ENCODE assay signal across 10 mouse cellular contexts in the genomic region with DNA sequence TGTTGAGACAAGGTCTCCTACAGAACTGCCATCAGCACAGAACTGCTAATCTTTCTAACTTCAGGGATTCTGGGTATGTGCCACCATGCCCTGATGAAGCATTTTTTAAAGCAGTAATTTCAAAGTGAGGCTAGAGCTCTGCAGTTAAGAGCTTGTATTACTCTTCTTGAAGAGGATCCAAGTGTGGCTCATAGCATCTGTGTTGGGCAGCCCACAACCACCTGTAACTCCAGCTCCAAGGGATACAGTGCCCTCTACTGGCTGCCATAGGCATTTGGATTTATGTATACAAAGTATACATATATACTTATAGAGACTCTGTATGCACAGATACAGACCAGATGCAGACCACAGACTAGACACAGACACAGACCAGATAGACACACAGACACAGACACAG.
DNase-seq lines count a peak whose midpoint lies in the region; ATAC-seq and TF ChIP-seq lines count a peak whose summit lies in the region.
"Had no signal": no experiment of that assay in that cellular context is flagged by ENCODE, and none has a peak within 500 bp of the region (broad histone marks: within the 10 kb centered on the region; RNA-seq: fewer than 3 reads in every experiment).

No protein-coding gene starts in this region.

- TF ChIP-seq RAD21 in MEL (IDR thresholded peaks at IDR 0.05; ENCODE audit: low read depth, low read length): peak; percentile 88

- ATAC-seq in granulocyte monocyte progenitor cell, adult 5-6 weeks (replicated peaks; ENCODE audit: poor library complexity, severe bottlenecking): peak; percentile 58; the same call in 1 of the 2 replicates
- no peak for ATAC-seq in midbrain, embryonic 11.5 days (ENCODE audit: low FRiP score)

- no peaks in the 10 kb centered on the region for H3K79me2 ChIP-seq in heart, adult 2 months (replicated peaks; ENCODE audit: control insufficient read depth, insufficient read depth, low read length)
- no peaks in the 10 kb centered on the region for H3K79me2 ChIP-seq in MEL (ENCODE audit: control insufficient read depth, insufficient read depth, low read length, poor library complexity)

- no peak for DNase-seq in heart, adult 2 months
- DNase-seq in heart, adult 9 months (ENCODE audit: low spot score in 2 of 2): no peak
- DNase-seq in 3T3-L1 (ENCODE audit: low read depth, low spot score) (peak; percentile 48), MEL (ENCODE audit: low read depth, low spot score) (peak; percentile 67)
- DNase-seq in retina, postnatal 1 day: peak; percentile 63
- no peak for DNase-seq in ovary, postnatal 14 days (ENCODE audit: low spot score)
- no peak for DNase-seq in midbrain, embryonic 11.5 days (ENCODE audit: low spot score, missing footprints)

- no peak for TF ChIP-seq POLR2A in heart, adult 2 months (IDR thresholded peaks at IDR 0.05; ENCODE audit: insufficient read depth, low read depth, low read length)
- no peak for TF ChIP-seq POLR2A in MEL (IDR thresholded peaks at IDR 0.05; ENCODE audit: control insufficient read depth in 1 of 2, insufficient read depth in 1 of 2, low read depth in 1 of 2, low read length in 2 of 2, poor library complexity in 1 of 2)

- peak; percentile 74 for TF ChIP-seq CTCF in heart, adult 2 months (IDR thresholded peaks at IDR 0.05)
- TF ChIP-seq CTCF in MEL (IDR thresholded peaks at IDR 0.05 in 2 of 3, conservative IDR thresholded peaks at IDR 0.05 in 1 of 3; ENCODE audit: control insufficient read depth in 1 of 3, insufficient read depth in 1 of 3, low read depth in 2 of 3, low read length in 3 of 3, poor library complexity in 1 of 3, severe bottlenecking in 1 of 3): peak; percentile 53 to 81 (median 66); a peak in 5 of 6 replicates

- no peak overlapping the region for H3K9ac ChIP-seq in heart, adult 2 months (ENCODE audit: low read depth, low read length)
- no peak overlapping the region for H3K9ac ChIP-seq in MEL (ENCODE audit: control insufficient read depth, low read depth, low read length, poor library complexity, severe bottlenecking)
- H3K9ac ChIP-seq in midbrain, embryonic 11.5 days (ENCODE audit: low read length): no peak overlapping the region
- H3K9ac ChIP-seq: embryonic facial prominence, embryonic 13.5 days; limb, embryonic 13.5 days had no signal

- no peaks in the 10 kb centered on the region for H3K27me3 ChIP-seq in heart, adult 2 months (ENCODE audit: control insufficient read depth, insufficient read depth, low read length)
- no peaks in the 10 kb centered on the region for H3K27me3 ChIP-seq in MEL (ENCODE audit: control insufficient read depth in 1 of 2, insufficient read depth in 2 of 2, low read length in 2 of 2)
- no peaks in the 10 kb centered on the region for H3K27me3 ChIP-seq in midbrain, embryonic 11.5 days (ENCODE audit: control insufficient read depth, insufficient read depth, low read length)
- H3K27me3 ChIP-seq: embryonic facial prominence, embryonic 13.5 days; limb, embryonic 13.5 days had no signal

- no peak overlapping the region for H3K4me3 ChIP-seq in heart, adult 2 months
- H3K4me3 ChIP-seq in MEL (ENCODE audit: control insufficient read depth in 1 of 2, insufficient read depth in 1 of 2, low read depth in 2 of 2, low read length in 2 of 2): no peak overlapping the region
- H3K4me3 ChIP-seq in midbrain, embryonic 11.5 days (ENCODE audit: low read depth, low read length): no peak overlapping the region
- H3K4me3 ChIP-seq: embryonic facial prominence, embryonic 13.5 days; limb, embryonic 13.5 days had no signal

- H3K36me3 ChIP-seq in heart, adult 2 months (ENCODE audit: control insufficient read depth, insufficient read depth, low read length): no peaks in the 10 kb centered on the region
- no peaks in the 10 kb centered on the region for H3K36me3 ChIP-seq in MEL (ENCODE audit: control insufficient read depth in 1 of 2, insufficient read depth in 2 of 2, low read length in 2 of 2)
- no peaks in the 10 kb centered on the region for H3K36me3 ChIP-seq in midbrain, embryonic 11.5 days (ENCODE audit: control insufficient read depth, insufficient read depth, low read length)
- H3K36me3 ChIP-seq: embryonic facial prominence, embryonic 13.5 days; limb, embryonic 13.5 days had no signal

- peaks cover 3% of the 10 kb centered on the region for H3K4me1 ChIP-seq in heart, adult 2 months (ENCODE audit: control insufficient read depth, insufficient read depth, low read length)
- H3K4me1 ChIP-seq in MEL (ENCODE audit: control insufficient read depth in 1 of 2, insufficient read depth in 2 of 2, low read length in 2 of 2): no peaks in the 10 kb centered on the region
- no peaks in the 10 kb centered on the region for H3K4me1 ChIP-seq in midbrain, embryonic 11.5 days (ENCODE audit: control insufficient read depth, insufficient read depth, low read length)
- H3K4me1 ChIP-seq: limb, embryonic 13.5 days had no signal

- no peaks in the 10 kb centered on the region for H3K9me3 ChIP-seq in MEL (replicated peaks; ENCODE audit: insufficient read depth, low read length)
- no peaks in the 10 kb centered on the region for H3K9me3 ChIP-seq in midbrain, embryonic 11.5 days (ENCODE audit: control insufficient read depth, low read length)
- H3K9me3 ChIP-seq: embryonic facial prominence, embryonic 13.5 days; limb, embryonic 13.5 days had no signal

- no peak overlapping the region for H3K27ac ChIP-seq in heart, adult 2 months
- no peak overlapping the region for H3K27ac ChIP-seq in MEL (ENCODE audit: control insufficient read depth, low read depth, low read length)
- H3K27ac ChIP-seq in midbrain, embryonic 11.5 days (ENCODE audit: low read depth, low read length): no peak overlapping the region
- H3K27ac ChIP-seq: embryonic facial prominence, embryonic 13.5 days; limb, embryonic 13.5 days had no signal

- no peak overlapping the region for H3K4me2 ChIP-seq in midbrain, embryonic 11.5 days
- H3K4me2 ChIP-seq: embryonic facial prominence, embryonic 13.5 days; limb, embryonic 13.5 days had no signal

- no peak for TF ChIP-seq EP300 in heart, adult 2 months (IDR thresholded peaks at IDR 0.05; ENCODE audit: insufficient read depth, low read depth, low read length)
- no peak for TF ChIP-seq EP300 in MEL (IDR thresholded peaks at IDR 0.05; ENCODE audit: low read depth in 1 of 2, low read length in 2 of 2)

- intact Hi-C loops in heart, adult 2 months (cut with DNase I): loop anchor here (5.0 kb wide), 2 partner anchors 207 to 257 kb away; a partner anchor contains a TSS

TF ChIP-seq in MEL, 35 proteins besides CTCF, POLR2A, EP300 and RAD21:
- TF ChIP-seq MYC (IDR thresholded peaks at IDR 0.05; ENCODE audit: low read depth, low read length) (no peak), E2F4 (IDR thresholded peaks at IDR 0.05; ENCODE audit: borderline replicate concordance, low read depth, low read length) (no peak), SMC3 (IDR thresholded peaks at IDR 0.05; ENCODE audit: low read depth, low read length) (peak; percentile 88), ZC3H11A (IDR thresholded peaks at IDR 0.05; ENCODE audit: low read depth, low read length) (peak; percentile 91), ZNF384 (IDR thresholded peaks at IDR 0.05; ENCODE audit: low read depth, low read length) (no peak), UBTF (IDR thresholded peaks at IDR 0.05; ENCODE audit: borderline replicate concordance, insufficient read depth, low read depth, low read length) (no peak)

Comparison
In these comparisons a context has a peak if more than half of its experiments do, and no peak if none do; other contexts are left out.
1. DNase-seq: peak in 3T3-L1 (single experiment), MEL (single experiment) and retina, postnatal 1 day (single experiment); none in heart, adult 2 months (0 of 2), heart, adult 9 months (0 of 2), ovary, postnatal 14 days (single experiment) and midbrain, embryonic 11.5 days (single experiment).